17 mouse cellular contexts compared by ENCODE assay signal in the genomic region with DNA sequence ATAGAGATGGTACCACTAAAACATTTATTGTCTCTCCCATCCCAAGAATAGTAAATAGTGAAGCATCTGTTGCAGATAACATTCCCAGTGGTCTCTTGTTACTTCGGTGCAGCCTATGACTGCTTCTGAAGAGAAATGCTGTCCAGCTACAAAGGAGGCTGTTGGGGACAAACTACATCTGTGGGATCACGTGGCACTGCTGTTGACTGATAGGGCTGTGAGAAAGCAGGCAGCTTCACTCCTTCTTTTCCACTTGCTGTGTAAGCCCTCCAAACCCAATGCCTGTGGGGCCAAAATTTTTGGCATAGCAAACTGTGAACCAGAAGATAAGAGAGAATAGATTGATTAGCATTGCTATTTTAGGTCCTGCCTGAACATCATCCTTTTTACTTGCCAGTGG. TPM values are rescaled to one million over a fixed set of nuclear protein-coding genes. Genes with fewer than 3 reads are reported as not detected.
DNase-seq lines count a peak whose midpoint lies in the region; ATAC-seq and TF ChIP-seq lines count a peak whose summit lies in the region.
"Had no signal": no experiment of that assay in that cellular context is flagged by ENCODE, and none has a peak within 500 bp of the region (broad histone marks: within the 10 kb centered on the region; RNA-seq: fewer than 3 reads in every experiment).

No protein-coding gene starts in this region.

- H3K4me2 ChIP-seq in limb, embryonic 14.5 days (replicated peaks; ENCODE audit: low read depth, low read length, severe bottlenecking), result no peak overlapping the region
- H3K4me2 ChIP-seq in heart, embryonic 13.5 days, result peak overlapping the region; percentile 18
- no peak overlapping the region for H3K4me2 ChIP-seq in lung, embryonic 15.5 days
- H3K4me2 ChIP-seq in hindbrain, embryonic 12.5 days (replicated peaks), result no peak overlapping the region
- H3K4me2 ChIP-seq: forebrain, embryonic 15.5 days; liver, embryonic 13.5 days had no signal

- DNase-seq in limb, embryonic 14.5 days (ENCODE audit: low spot score), result no peak
- no peak for DNase-seq in limb, embryonic 10.5 days (ENCODE audit: low spot score)
- no peak for DNase-seq in adrenal gland, adult 2 months
- DNase-seq in cerebellum, adult 18-20 months, result no peak
- DNase-seq: cerebellum, postnatal 10 days; liver, embryonic 13.5 days; spleen, adult 18-20 months; thymus, adult 18-20 months had no signal

- WGBS in limb, embryonic 14.5 days, result 60% methylated on average over 2 of the region's 2 CpGs
- 38% methylated on average over 2 of the region's 2 CpGs for WGBS in limb, embryonic 10.5 days
- WGBS in heart, embryonic 13.5 days, result 7% methylated on average over 2 of the region's 2 CpGs
- WGBS in lung, embryonic 15.5 days, result 19% methylated on average over 2 of the region's 2 CpGs
- 60% methylated on average over 2 of the region's 2 CpGs for WGBS in hindbrain, embryonic 12.5 days

- no peaks in the 10 kb centered on the region for H3K4me1 ChIP-seq in limb, embryonic 14.5 days (ENCODE audit: control insufficient read depth, insufficient read depth, low read length)
- no peaks in the 10 kb centered on the region for H3K4me1 ChIP-seq in limb, embryonic 10.5 days
- H3K4me1 ChIP-seq in heart, embryonic 13.5 days, result peaks cover 92% of the 10 kb centered on the region
- peaks cover 6% of the 10 kb centered on the region for H3K4me1 ChIP-seq in lung, embryonic 15.5 days
- peaks cover 8% of the 10 kb centered on the region for H3K4me1 ChIP-seq in hindbrain, embryonic 12.5 days

- ATAC-seq in limb, embryonic 14.5 days (ENCODE audit: low FRiP score, low read depth), result peak; percentile 60; the same call in 1 of the 2 replicates
- no peak for ATAC-seq in heart, embryonic 13.5 days (ENCODE audit: extremely low read depth, insufficient number of reproducible peaks, low FRiP score, low TSS enrichment)
- ATAC-seq in lung, embryonic 15.5 days (ENCODE audit: borderline replicate concordance, extremely low read depth, low FRiP score, low TSS enrichment), result peak; percentile 91
- peak; percentile 59 for ATAC-seq in megakaryocyte progenitor cell, adult 5-6 weeks (replicated peaks; ENCODE audit: poor library complexity)
- no peak for ATAC-seq in hindbrain, embryonic 12.5 days (ENCODE audit: low FRiP score)
- ATAC-seq: forebrain, embryonic 15.5 days; inflammation-experienced regulatory T-cells, adult 6 months had no signal

- H3K9ac ChIP-seq in limb, embryonic 14.5 days (ENCODE audit: low read depth, low read length, severe bottlenecking), result no peak overlapping the region
- H3K9ac ChIP-seq in heart, embryonic 13.5 days, result no peak overlapping the region
- H3K9ac ChIP-seq in lung, embryonic 15.5 days, result no peak overlapping the region
- no peak overlapping the region for H3K9ac ChIP-seq in hindbrain, embryonic 12.5 days
- H3K9ac ChIP-seq: forebrain, embryonic 15.5 days; liver, embryonic 13.5 days had no signal

- no peaks in the 10 kb centered on the region for H3K27me3 ChIP-seq in limb, embryonic 14.5 days (ENCODE audit: control insufficient read depth, insufficient read depth, low read length)
- no peaks in the 10 kb centered on the region for H3K27me3 ChIP-seq in limb, embryonic 10.5 days (ENCODE audit: low read depth, poor library complexity, severe bottlenecking)
- H3K27me3 ChIP-seq in heart, embryonic 13.5 days (replicated peaks), result no peaks in the 10 kb centered on the region
- no peaks in the 10 kb centered on the region for H3K27me3 ChIP-seq in lung, embryonic 15.5 days
- peaks cover 78% of the 10 kb centered on the region for H3K27me3 ChIP-seq in hindbrain, embryonic 12.5 days
- H3K27me3 ChIP-seq: forebrain, embryonic 15.5 days; liver, embryonic 13.5 days had no signal

- no peaks in the 10 kb centered on the region for H3K9me3 ChIP-seq in limb, embryonic 14.5 days (ENCODE audit: control insufficient read depth, low read length)
- no peaks in the 10 kb centered on the region for H3K9me3 ChIP-seq in limb, embryonic 10.5 days (replicated peaks)
- H3K9me3 ChIP-seq in heart, embryonic 13.5 days, result no peaks in the 10 kb centered on the region
- H3K9me3 ChIP-seq in lung, embryonic 15.5 days, result no peaks in the 10 kb centered on the region
- H3K9me3 ChIP-seq in hindbrain, embryonic 12.5 days (replicated peaks), result no peaks in the 10 kb centered on the region
- H3K9me3 ChIP-seq: forebrain, embryonic 15.5 days; liver, embryonic 13.5 days had no signal

- no peak overlapping the region for H3K4me3 ChIP-seq in limb, embryonic 14.5 days (replicated peaks; ENCODE audit: low read length)
- no peak overlapping the region for H3K4me3 ChIP-seq in limb, embryonic 10.5 days
- no peak overlapping the region for H3K4me3 ChIP-seq in heart, embryonic 13.5 days
- H3K4me3 ChIP-seq in lung, embryonic 15.5 days, result no peak overlapping the region
- H3K4me3 ChIP-seq in hindbrain, embryonic 12.5 days, result no peak overlapping the region
- H3K4me3 ChIP-seq: erythroblast, embryonic 14.5 days; forebrain, embryonic 15.5 days; liver, embryonic 13.5 days had no signal

- peaks cover 23% of the 10 kb centered on the region for H3K36me3 ChIP-seq in limb, embryonic 14.5 days (ENCODE audit: control insufficient read depth, insufficient read depth, low read length)
- peaks cover 27% of the 10 kb centered on the region for H3K36me3 ChIP-seq in limb, embryonic 10.5 days
- peaks cover 70% of the 10 kb centered on the region for H3K36me3 ChIP-seq in heart, embryonic 13.5 days
- peaks cover 23% of the 10 kb centered on the region; the same call in 1 of the 2 replicates for H3K36me3 ChIP-seq in lung, embryonic 15.5 days
- H3K36me3 ChIP-seq in hindbrain, embryonic 12.5 days, result peaks cover 26% of the 10 kb centered on the region

- H3K27ac ChIP-seq in limb, embryonic 14.5 days (replicated peaks; ENCODE audit: low read depth, low read length), result no peak overlapping the region
- H3K27ac ChIP-seq in limb, embryonic 10.5 days, result no peak overlapping the region
- H3K27ac ChIP-seq in heart, embryonic 13.5 days (replicated peaks), result peak overlapping the region; percentile 92
- H3K27ac ChIP-seq in lung, embryonic 15.5 days, result no peak overlapping the region
- H3K27ac ChIP-seq in hindbrain, embryonic 12.5 days, result no peak overlapping the region
- H3K27ac ChIP-seq: forebrain, embryonic 15.5 days; liver, embryonic 13.5 days had no signal

- TF ChIP-seq POLR2A in limb, embryonic 14.5 days (IDR thresholded peaks at IDR 0.05; ENCODE audit: borderline replicate concordance, extremely low read depth, insufficient read depth, insufficient read length), result no peak

RNA-seq across cellular contexts. Expression of a gene that starts 17.4 kb away (rescaled TPM):
- 11.6 and 18.2 TPM in 2 replicates for polyA plus RNA-seq in limb, embryonic 14.5 days (2012; rRNA removed)
- 45.7 and 71.9 TPM in 2 replicates for polyA plus RNA-seq in limb, embryonic 14.5 days (2014; fragmentation: Nextera tagmentation; extraction: Ambion mirVana)
- polyA plus RNA-seq in limb, embryonic 10.5 days (2016; fragmentation: Nextera tagmentation; extraction: Ambion mirVana), result 0.87 and 1.5 TPM in 2 replicates
- 1,256 and 1,437 TPM in 2 replicates for polyA plus RNA-seq in heart, embryonic 13.5 days (2015; fragmentation: Nextera tagmentation; extraction: Ambion mirVana)
- polyA plus RNA-seq in lung, embryonic 15.5 days (2015; fragmentation: Nextera tagmentation; extraction: Ambion mirVana), result 53.5 and 83.7 TPM in 2 replicates
- total RNA-seq in megakaryocyte progenitor cell, adult 5-6 weeks (2015), result 4.3 and 5.1 TPM in 2 replicates
- 2.2 and 4.8 TPM in 2 replicates for total RNA-seq in megakaryocyte progenitor cell, adult 5-6 weeks (2017)
- total RNA-seq in adrenal gland, adult 2 months (2021), result not detected
- polyA plus RNA-seq in adrenal gland, adult 2 months (2012; rRNA removed), result not detected in 2 replicates
- 1.0 and 3.6 TPM in 2 replicates for polyA plus RNA-seq in hindbrain, embryonic 12.5 days (2016; fragmentation: Nextera tagmentation; extraction: Ambion mirVana)
- total RNA-seq: left cerebral cortex, adult 18-20 months; midbrain, postnatal 0 days had no signal
- polyA plus RNA-seq: erythroblast, embryonic 14.5 days; inflammation-experienced regulatory T-cells, adult 6 months had no signal

RNA-seq across cellular contexts. Expression of a gene that starts 41.6 kb away (rescaled TPM):
- 28.5 and 34.1 TPM in 2 replicates for polyA plus RNA-seq in limb, embryonic 14.5 days (2012; rRNA removed)
- polyA plus RNA-seq in limb, embryonic 14.5 days (2014; fragmentation: Nextera tagmentation; extraction: Ambion mirVana), result 30.4 and 30.5 TPM in 2 replicates
- polyA plus RNA-seq in limb, embryonic 10.5 days (2016; fragmentation: Nextera tagmentation; extraction: Ambion mirVana), result 27.0 and 31.1 TPM in 2 replicates
- polyA plus RNA-seq in heart, embryonic 13.5 days (2015; fragmentation: Nextera tagmentation; extraction: Ambion mirVana), result 31.1 and 32.5 TPM in 2 replicates
- polyA plus RNA-seq in lung, embryonic 15.5 days (2015; fragmentation: Nextera tagmentation; extraction: Ambion mirVana), result 29.8 and 30.3 TPM in 2 replicates
- 62.0 and 63.1 TPM in 2 replicates for total RNA-seq in megakaryocyte progenitor cell, adult 5-6 weeks (2015)
- 38.5 and 51.3 TPM in 2 replicates for total RNA-seq in megakaryocyte progenitor cell, adult 5-6 weeks (2017)
- 10 to 100 TPM in 1 of 2 experiments, 1 to 10 TPM in 1; 7.0 to 10.5 TPM for total RNA-seq in adrenal gland, adult 2 months (2021)
- polyA plus RNA-seq in adrenal gland, adult 2 months (2012; rRNA removed), result 1.5 TPM in 2 replicates
- polyA plus RNA-seq in hindbrain, embryonic 12.5 days (2016; fragmentation: Nextera tagmentation; extraction: Ambion mirVana), result 36.3 and 40.6 TPM in 2 replicates

RNA-seq across cellular contexts. Expression of a gene that starts 51.0 kb away (rescaled TPM):
- 21.7 and 23.4 TPM in 2 replicates for polyA plus RNA-seq in limb, embryonic 14.5 days (2012; rRNA removed)
- 15.3 and 16.7 TPM in 2 replicates for polyA plus RNA-seq in limb, embryonic 14.5 days (2014; fragmentation: Nextera tagmentation; extraction: Ambion mirVana)
- polyA plus RNA-seq in limb, embryonic 10.5 days (2016; fragmentation: Nextera tagmentation; extraction: Ambion mirVana), result 15.2 TPM in 2 replicates
- 18.6 and 19.9 TPM in 2 replicates for polyA plus RNA-seq in heart, embryonic 13.5 days (2015; fragmentation: Nextera tagmentation; extraction: Ambion mirVana)
- polyA plus RNA-seq in lung, embryonic 15.5 days (2015; fragmentation: Nextera tagmentation; extraction: Ambion mirVana), result 21.0 and 23.3 TPM in 2 replicates
- total RNA-seq in megakaryocyte progenitor cell, adult 5-6 weeks (2015), result 107 and 115 TPM in 2 replicates
- 29.3 and 30.6 TPM in 2 replicates for total RNA-seq in megakaryocyte progenitor cell, adult 5-6 weeks (2017)
- 1 to 10 TPM in 1 of 2 experiments, under 1 TPM in 1; 0.55 to 1.2 TPM for total RNA-seq in adrenal gland, adult 2 months (2021)
- 0.51 and 0.66 TPM in 2 replicates for polyA plus RNA-seq in adrenal gland, adult 2 months (2012; rRNA removed)
- 11.1 and 12.0 TPM in 2 replicates for polyA plus RNA-seq in hindbrain, embryonic 12.5 days (2016; fragmentation: Nextera tagmentation; extraction: Ambion mirVana)

Comparison
In these comparisons a context has a peak if more than half of its experiments do, and no peak if none do; other contexts are left out.
1. ATAC-seq: peak in limb, embryonic 14.5 days (single experiment), lung, embryonic 15.5 days (single experiment) and megakaryocyte progenitor cell, adult 5-6 weeks (single experiment); none in heart, embryonic 13.5 days (single experiment) and hindbrain, embryonic 12.5 days (single experiment).
2. RNA of a gene that starts 17.4 kb away (polyA plus RNA-seq): 1,256 to 1,437 TPM in heart, embryonic 13.5 days; 53.5 to 83.7 TPM in lung, embryonic 15.5 days, 11.6 to 71.9 TPM in limb, embryonic 14.5 days, 0.87 to 1.5 TPM in limb, embryonic 10.5 days, 1.0 to 3.6 TPM in hindbrain, embryonic 12.5 days and not detected in adrenal gland, adult 2 months; every median in the first group is over 10 times any median in the second.
3. RNA of a gene that starts 41.6 kb away (polyA plus RNA-seq): 36.3 to 40.6 TPM in hindbrain, embryonic 12.5 days, 27.0 to 31.1 TPM in limb, embryonic 10.5 days, 31.1 to 32.5 TPM in heart, embryonic 13.5 days, 28.5 to 34.1 TPM in limb, embryonic 14.5 days and 29.8 to 30.3 TPM in lung, embryonic 15.5 days; 1.5 TPM in adrenal gland, adult 2 months; every median in the first group is over 10 times any median in the second.